Mouse (Mus musculus) c-Kit-positive CD71-positive TER-119-negative erythroid progenitor cells, embryonic 14.5 days (primary cell): ENCODE data around the gene Tmem234.
"Not testable (repeated sequence)": the region's sequence is repeated elsewhere in the genome, so short reads cannot be mapped to it uniquely, and the experiment has no call there.

ENCODE experiments used
- DNase-seq: peaks from one replicate; pipeline ENCODE4 v3.0.0-alpha.2; 2013; ENCODE audit warnings: low read depth

Gene Tmem234

DNA sequence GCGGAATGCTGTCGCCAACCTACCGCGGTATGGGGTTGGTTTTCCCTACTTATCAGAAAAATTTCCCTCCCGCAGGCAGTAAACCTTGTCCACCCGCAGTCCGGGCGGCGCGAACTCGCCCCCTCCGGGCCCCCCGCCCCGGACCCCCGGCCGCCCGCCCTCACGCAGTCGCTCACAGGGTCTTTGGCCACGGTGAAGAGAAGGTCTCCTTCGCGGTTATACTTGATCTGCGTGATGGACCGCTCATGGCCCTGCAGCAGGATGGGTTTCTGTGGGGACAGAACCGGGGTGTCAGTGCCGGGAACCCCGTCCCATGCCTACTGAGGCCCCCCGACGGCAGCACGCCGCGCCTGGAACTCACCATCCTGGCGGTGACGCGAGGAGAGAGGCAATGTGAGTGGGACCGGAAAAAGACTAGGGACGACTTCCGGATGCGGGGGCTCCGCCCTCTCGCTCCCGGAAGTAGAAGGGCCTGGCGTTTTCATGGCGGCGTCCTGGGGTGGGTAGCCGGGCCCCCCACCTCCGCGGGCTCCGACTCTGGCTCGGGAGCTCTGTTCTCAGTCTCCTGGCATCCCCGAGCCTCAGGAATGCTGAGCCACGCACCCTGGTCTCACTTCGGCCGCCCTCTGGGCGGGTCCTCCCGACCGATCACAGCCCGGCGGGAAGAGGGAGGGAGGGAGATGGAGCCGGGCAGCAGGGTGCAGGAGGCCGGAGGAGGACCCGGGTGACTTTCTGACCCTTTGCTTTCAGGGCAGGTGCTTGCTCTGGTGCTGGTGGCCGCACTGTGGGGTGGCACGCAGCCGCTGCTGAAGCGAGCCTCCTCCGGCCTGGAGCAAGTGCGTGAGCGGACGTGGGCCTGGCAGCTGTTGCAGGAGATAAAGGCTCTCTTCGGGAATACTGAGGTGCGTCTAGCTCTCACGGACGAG, at the start of gene Tmem234, which contains the start of gene Eif3i:
Tmem234 (plus strand) TSS at position 436 of the 926 bp plus-strand sequence.
Eif3i (minus strand) TSS at position 416 of the 926 bp plus-strand sequence.
- peak; percentile 77 for DNase-seq

DNA sequence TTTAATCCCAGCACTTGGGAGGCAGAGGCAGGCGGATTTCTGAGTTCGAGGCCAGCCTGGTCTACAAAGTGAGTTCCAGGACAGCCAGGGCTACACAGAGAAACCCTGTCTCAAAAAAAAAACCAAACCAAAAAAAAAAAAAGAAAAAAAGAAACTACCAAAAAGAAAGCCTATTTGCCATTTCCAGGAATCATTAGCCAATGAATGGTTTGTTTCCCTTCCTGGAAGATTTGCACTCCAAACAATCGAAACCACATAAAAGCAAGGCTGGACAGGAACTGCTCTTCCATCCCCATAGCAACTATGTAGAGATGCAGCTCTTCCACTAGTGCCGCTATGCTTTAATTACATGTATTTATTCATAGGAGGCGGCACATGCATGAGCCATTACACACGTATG, 46.0 kb upstream of the Tmem234 start:
- not testable (repeated sequence) for DNase-seq

DNA sequence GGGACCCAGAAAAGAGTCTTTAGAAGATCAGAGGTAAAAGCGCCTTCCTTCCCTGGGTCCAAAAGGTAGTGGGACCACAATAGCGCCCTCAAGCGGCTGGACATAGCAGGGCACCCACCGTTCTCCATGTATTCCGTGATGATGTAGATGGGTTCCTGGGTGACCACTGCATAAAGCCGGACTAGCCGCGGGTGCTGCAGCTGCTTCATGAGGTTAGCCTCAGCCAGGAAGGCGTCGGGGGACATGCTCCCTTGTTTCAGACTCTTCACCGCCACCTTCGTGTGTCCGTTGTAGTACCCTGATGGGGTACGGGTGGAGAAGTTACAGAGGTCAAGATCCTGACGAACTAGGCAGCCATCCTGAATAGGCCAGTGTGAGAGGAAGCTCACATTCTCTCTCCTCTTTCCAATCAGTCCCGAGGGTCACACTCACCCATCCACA, 45.0 kb upstream of the Tmem234 start:
- DNase-seq, result peak; percentile 65

DNA sequence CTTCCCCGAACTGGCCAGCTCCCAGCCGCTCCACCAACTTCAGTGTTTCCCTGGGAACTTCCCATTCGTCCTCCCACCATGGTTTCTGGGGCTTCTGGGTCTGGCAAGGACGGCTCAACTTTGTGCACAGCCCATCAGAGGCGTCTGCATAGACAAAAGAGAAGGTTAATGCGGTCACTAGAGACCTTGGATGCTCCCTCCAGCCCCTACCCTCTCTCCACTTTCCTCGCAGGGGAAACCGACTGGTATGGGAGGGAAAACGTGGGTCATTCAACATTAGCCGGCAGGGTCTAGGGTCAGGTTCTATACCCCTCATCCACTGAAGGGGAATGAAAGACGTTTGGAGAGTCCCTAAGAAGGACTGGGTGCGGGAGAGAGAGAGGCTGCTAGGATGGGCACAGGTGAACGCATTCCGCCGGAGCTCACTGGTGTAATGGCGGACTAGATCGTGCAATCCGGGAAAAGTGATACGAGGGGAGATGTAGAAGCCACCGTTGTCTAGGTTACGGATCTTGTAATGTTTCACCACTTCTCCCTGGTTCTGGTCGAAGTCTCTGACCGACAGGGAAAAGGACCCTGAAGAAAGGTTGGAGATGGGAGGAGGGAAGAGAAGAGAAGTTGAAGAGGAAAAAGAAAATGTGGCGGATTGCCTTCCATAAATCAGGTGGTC, 44.5 kb upstream of the Tmem234 start:
- DNase-seq, result no peak

DNA sequence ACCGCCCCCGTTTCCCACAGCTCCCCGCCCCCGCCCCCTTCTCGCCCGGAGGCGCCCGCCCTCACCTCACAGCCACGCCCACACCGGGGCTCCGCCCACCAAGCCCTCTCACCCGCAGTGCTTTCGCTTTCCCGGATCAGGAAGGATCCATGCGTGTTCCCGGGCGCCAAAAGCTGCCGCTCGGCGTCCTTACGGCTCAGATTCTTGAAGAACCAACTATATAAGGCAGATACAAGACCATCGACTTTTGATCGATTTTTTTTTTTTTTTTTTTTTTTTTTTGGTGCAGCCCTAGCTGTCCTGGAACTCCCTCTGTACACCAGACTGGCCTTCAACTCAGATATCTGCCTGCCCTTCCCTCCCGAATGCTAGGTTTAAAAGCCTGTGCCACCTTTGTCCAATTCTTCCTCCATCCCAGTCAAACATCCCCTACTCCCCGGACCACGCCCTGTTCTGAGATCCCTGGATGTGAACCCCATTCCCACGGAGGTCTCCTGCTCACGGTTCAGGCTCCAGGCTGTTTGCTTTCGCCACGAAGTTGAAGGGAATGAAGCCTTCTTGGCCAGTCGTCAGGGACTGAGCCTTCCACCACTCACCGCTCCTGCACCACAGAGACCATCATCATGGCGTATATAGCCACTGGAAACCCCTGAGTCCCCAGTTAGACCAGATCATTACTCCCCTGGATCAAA, 43.8 kb upstream of the Tmem234 start:
- peak; percentile 77 for DNase-seq

DNA sequence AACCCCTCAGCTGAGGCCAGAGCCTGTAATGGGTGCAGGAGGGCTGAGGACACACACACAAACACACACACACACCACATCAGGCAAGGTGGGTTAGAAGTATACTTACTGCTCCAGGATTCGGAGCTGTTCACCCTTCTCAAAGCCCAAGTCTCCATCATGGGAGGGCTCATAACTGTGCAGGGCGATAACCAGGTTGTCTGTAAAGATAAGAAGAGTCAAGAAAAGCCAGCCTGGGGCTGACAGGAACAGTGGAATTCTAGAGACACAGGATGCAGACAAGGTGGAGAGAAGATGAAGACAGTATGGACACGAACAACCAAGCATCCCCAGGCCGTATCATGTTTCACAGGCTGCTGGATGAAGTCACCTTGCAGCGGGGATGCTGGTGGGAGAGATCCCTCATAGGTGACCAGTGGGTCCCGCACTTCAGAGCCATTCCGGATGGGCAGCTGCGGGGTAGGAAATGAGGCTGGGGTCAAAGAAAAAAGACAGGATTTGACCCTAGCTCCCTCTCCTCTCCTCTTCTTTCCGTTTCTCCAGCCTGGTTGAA, 43.1 kb upstream of the Tmem234 start:
- peak; percentile 82 for DNase-seq

DNA sequence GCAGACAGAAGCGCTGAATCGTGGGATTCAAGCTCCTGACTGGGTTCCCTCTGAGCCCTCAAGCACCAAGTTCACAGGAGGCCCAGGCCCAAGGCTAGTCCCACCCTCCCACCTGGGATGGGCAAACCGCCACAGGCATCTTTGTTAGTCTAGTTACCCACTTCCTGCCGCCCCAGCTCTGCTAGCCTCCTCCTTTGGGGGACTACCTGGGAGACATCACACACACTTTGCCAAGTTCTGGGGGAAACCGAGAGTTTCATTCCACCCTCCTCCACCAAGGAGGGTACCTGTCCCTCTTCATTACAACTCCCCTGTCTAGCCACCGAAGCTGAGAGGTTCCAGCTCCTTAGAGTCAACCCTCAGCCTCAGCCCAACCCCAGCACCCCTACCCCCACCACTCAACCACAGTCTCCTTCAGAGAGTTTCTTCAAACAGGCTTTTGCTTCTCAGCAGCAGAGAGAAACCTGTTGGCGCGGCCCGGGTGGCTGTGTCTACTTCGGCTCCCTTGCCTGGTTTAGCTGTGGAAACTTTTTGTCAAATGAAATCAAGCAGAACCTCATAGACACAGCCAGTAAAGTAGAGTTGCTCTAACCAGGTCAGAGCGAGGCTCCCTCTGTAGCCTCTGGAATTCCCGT, 42.0 kb upstream of the Tmem234 start:
- no peak for DNase-seq

DNA sequence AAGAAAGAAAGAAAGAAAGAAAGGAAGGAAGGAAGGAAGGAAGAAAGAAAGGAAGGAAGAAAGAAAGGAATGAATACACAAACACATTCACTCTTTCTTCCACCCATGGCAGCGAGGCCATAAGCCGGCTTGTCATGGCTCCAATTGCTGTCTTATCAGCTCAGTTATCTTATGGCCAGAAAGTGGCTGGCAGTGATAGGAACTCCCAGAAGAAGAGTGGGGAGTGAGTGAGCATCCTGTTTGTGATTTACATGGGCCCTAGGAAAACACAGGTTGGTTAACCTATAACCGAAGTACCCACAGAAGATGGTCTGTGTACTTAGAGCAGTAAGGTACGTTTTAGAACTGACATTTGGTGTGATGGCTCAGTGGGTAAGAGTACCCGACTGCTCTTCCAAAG, 39.3 kb upstream of the Tmem234 start:
- DNase-seq, result no peak

DNA sequence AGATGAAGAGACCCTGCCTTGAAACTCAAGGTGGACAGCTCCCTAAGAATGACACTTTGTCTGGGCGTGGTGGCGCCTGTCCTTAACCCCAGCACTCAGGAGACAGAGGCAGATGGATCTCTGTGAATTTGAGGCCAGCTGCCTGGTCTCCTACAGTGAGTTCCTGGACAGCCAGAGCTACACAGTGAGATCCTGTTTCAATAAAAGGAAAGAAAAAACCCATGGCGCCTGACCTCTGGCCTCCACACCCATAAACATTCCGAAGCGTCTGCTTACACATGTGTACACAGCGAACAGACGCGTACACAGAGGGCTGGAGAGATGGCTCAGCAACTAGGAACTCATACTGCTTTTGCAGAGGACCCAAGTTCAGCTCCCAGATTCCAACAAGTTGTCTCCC, 36.8 kb upstream of the Tmem234 start:
- DNase-seq, result no peak

DNA sequence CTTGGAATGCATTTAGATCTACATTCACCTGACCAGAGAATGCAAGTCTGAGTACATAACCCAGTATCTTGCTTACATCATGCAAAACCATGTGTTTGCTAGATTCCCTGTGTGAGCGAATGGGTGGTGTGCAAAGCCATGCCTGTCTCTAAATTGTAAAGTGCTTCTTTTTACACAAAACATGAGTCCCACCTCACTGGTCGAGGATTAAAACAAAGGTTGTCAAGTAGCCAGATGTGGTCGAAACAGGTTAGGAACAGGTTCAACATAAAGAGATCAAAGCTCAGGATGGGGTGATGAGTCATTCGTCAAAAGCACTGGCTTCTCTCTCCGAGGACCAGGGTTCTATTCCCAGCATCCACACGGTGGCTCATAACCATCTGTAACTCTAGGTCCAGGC, 35.3 kb upstream of the Tmem234 start:
- DNase-seq, result no peak

DNA sequence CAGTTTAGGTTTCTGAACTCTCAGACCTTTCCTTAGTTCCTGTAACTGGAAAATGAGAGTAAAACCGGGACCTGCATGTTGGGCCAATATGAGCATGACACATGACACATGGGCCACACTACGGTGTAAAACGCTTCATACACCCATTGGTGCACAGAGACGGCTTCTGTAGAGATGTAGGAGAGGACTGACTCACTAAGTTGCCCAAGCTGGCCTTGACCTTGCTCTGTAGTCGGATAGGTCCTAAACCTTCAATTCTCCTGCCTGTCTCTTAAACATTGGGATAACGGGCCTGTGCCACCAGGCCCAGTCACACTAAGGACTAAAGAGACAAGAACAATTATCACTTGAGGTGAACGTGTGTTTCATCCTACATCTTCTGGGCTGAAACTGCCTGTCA, 32.1 kb upstream of the Tmem234 start:
- DNase-seq, result no peak

DNA sequence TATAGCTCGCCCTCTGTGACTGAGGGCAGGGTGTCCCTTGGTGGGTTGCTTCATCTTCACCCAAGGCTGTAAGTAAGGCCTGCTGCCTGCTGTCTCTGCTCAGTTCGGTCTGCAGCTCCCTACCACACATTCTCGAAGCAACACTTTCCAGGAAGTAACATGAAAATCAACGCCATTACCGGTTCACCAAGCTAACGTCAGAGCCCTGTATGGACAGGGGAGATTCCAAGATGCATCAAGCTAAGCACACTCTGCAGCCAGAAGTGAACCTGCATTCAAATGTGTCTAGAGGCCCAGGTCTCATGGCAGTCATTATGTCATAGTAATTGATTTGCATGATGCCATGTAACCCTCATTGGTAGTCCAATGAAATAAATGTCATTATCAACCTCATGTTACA, 30.4 kb upstream of the Tmem234 start:
- DNase-seq, result no peak

DNA sequence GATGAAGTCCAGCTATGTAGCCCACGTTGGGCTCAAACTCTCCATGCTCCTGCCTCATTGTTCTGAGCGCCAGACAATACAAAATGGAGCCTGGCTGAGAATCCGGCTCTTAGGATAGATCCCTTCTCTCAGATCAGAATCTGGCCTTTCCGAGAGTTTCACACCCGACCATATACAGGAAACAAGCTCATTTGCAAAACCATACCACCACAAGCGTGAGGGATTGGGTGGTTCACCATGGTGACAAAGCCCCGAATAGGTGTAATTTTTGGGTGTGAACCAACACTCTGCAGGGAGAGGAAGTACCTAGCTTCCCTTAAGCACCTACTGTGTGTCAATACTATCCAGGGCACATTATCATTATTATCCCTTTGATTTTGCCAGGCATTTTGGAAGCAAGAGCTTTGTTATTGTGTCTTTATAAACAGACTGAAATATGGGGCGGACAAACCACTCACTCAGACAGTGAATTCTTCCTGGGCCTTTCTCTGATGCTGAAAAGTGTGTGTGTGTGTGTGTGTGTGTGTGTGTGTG, 28.9 kb upstream of the Tmem234 start:
- no peak for DNase-seq

DNA sequence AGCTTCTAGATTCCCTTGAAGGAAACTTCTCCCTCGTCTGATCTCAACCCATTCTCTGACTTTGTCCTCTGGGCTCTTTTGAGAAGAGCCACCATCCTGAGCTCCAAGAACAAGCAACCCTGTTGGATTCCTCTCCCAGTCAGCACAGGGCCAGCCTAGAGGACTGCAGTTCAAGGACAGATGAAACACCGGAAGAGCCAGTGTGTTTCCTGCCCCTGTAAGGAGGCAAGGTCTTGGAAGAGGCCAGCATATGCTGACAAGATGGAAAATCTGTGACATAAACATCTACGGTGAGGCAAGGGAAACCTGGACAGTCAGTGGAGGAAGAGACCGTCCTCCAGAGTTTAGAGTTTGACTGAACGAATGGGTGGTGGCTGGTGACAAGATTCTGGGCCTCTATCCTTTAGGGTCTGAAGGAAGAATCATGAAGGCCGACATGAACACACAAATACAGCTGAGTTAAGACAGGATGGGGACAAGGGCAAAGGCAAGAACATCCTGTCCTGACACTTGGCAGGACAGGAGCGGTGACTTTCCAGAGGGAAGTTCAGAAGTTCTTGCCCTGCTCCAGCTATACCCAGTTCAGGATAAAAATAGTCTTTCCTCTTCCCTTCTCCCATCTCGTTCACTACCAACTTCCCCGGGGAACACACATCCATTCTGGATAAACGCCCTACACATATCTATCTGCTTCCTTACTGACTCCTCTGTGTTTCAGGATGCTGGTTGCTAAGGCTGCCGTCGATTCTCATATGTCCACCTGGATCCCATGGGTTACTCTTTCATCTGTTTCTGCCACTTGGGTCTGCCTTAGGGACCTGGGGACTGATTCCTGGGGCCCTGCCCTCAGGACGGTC, 28.0 kb upstream of the Tmem234 start:
- no peak for DNase-seq

DNA sequence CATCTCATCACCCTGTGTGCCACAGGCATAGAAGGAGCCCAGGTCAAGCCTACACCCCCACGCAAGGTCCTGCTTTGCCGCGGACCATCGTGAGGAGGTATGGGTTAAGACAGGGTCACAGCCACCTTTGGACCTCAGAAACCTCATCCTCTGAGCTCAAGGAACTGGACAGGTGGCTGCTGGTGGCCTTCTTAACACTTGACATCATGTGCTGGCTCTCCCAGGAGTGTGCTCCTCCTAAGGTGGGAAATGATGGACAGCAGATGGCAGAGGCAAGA, 27.4 kb upstream of the Tmem234 start:
- DNase-seq, result no peak

DNA sequence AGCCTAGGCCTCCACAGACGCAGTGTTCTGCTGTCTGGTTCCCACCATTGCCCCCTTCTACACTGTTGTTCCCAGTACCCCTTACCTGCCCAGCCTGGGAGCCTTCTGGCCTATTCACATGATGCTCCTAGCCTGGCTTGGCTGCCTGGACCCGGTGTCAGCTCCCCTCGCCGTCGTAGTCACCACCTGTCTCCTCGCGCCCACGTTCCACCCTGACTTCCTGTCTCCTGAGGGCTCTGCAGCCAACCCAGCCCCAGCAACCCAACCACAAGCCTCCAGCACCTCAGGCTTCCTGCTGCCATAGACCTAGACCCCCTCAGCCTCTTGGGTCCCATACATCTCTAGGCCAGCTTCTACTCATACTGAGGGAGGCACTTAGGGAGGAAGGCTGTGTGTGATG, 27.0 kb upstream of the Tmem234 start, which contains the start of gene Lck:
Lck (minus strand) TSS at position 212 of the 400 bp plus-strand sequence.
- DNase-seq, result no peak

DNA sequence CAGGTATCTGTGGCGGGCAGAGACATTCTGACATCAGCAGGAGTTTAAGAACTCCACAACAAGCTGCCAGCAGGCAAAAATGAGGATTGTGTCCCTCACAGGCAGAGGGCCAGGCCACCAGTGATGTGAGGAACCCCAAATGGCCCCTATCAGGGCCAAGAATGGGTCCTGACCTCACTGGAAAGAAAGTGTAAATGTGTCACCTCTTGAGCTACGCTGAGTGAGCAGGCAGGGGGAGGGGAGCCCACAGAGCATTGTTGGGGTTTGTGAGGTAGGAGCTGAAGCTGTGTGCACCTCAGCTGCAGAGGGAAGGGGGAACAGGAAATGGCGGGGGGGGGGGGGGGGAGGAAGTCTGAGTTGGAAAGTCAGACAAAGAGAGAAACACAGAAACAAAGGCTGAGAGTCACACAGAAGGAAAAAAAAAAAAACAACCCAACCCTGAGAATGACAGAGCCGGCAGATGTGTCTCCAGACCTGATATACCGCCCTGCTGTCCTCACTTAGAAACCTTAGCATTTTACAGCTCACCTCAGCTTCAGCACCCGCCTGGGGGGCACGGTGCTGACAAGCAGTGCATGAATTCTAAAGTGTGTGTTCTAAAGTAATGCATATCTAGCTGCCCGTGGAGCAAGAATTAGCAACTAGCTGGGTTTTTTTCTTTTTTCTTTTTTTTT, 25.2 kb upstream of the Tmem234 start:
- DNase-seq, result no peak

DNA sequence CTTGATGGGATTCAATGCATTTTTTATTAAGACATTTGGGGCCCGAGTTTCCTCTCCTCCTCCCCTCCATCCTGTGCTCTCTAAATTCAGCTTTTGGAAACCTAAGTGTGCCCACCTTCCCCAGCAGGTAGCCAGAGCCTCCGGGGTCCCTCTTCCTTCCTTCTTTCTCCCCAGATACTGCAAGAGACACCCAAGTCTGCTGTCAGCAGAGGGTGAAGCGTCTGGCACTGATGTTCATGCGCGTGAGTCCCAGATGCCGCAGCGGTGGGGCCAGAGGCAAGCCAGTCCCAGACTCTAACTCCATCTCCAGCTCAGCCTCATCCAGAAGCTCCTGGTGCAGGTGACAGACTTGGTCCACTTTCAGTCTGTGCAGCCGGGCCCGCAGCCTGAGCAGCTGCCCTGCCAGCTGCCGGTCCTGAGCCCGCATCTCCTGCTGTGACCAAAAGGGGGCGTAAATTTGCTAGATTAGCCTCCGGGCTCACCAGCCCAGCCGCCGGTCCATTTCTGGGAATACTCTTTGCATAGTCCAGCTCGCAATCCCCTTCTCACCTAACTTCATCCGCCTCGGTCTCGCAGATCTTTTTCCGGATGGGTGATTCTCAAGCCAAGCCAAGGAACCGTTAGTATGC, 23.5 kb upstream of the Tmem234 start:
- DNase-seq, result no peak

DNA sequence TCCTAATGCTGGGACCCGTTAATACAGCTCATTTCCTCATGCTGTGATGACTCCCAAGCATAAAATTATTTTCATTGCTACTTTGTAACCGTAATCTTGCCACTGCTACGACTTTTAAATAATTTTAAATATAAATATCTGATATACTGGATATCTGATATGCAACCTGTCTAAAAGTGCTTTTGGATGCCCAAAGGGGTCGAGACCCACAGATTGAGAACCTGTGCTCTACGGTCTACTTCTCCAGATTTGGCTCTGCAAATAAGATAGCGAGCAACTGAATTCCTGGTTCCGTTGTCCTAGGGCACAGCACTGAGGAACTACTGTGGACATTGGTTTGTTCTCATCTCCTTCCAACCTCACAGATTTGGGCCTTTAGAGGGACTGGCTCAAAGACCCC, 22.8 kb upstream of the Tmem234 start:
- DNase-seq, result no peak

DNA sequence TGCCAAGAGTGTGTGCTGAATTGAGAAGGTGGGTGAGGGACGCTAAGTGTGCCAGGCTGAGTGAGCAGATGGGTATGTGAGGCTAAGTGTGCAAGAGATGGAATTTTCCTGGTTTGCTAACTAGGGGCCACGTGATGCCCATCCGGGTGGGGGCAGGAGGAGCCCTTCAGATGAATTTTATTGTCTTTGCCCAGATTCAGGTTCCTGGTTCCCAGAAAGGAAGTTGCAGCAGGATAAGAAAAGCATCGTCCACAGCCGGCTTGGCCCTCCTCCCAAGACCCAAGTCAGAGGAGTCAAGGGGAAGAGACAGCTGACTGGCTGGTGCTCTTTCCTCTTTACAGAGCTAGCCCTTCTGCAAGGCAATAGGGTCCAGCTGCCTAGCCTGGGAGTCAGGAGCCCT, 22.0 kb upstream of the Tmem234 start, which contains the start of gene Fam167b:
Fam167b (minus strand) TSS at position 84 of the 400 bp plus-strand sequence.
- DNase-seq, result no peak
